ENCODE assay signal across 25 mouse cellular contexts in genomic region chr1:154474156-154474555, GRCm38 (mm10).
DNase-seq lines count a peak whose midpoint lies in the region; ATAC-seq and TF ChIP-seq lines count a peak whose summit lies in the region.
"Had no signal": no experiment of that assay in that cellular context is flagged by ENCODE, and none has a peak within 500 bp of the region (broad histone marks: within the 10 kb centered on the region; RNA-seq: fewer than 3 reads in every experiment).

No protein-coding gene starts in this region.

- TF ChIP-seq RAD21 in CH12.LX (IDR thresholded peaks at IDR 0.05; ENCODE audit: low read depth, low read length), result no peak

- WGBS in midbrain, embryonic 14.5 days, result 83% methylated on average over 4 of the region's 4 CpGs

- no peak for ATAC-seq in midbrain, embryonic 14.5 days (ENCODE audit: low FRiP score, low TSS enrichment)
- ATAC-seq: activated CD4-positive, CD25-positive, alpha-beta regulatory T cell, adult 4 months; forebrain, embryonic 14.5 days; forebrain, embryonic 16.5 days; Patski had no signal

- H3K4me2 ChIP-seq in CH12.LX (ENCODE audit: insufficient read depth, low read depth, poor library complexity, severe bottlenecking), result no peak overlapping the region
- H3K4me2 ChIP-seq in midbrain, embryonic 14.5 days (ENCODE audit: low read length), result no peak overlapping the region
- H3K4me2 ChIP-seq: embryonic facial prominence, embryonic 13.5 days; embryonic facial prominence, embryonic 15.5 days; forebrain, embryonic 12.5 days had no signal

- H3K4me1 ChIP-seq in CH12.LX (ENCODE audit: control insufficient read depth in 1 of 2, insufficient read depth in 2 of 2), result peaks cover 12 to 23% of the 10 kb centered on the region in 2 experiments
- no peaks in the 10 kb centered on the region for H3K4me1 ChIP-seq in midbrain, embryonic 14.5 days (ENCODE audit: control insufficient read depth, insufficient read depth, low read length)
- H3K4me1 ChIP-seq: embryonic facial prominence, embryonic 13.5 days; embryonic facial prominence, embryonic 15.5 days; forebrain, embryonic 10.5 days; forebrain, embryonic 12.5 days had no signal

- peaks cover 5 to 55% of the 10 kb centered on the region in 2 experiments for H3K36me3 ChIP-seq in CH12.LX (replicated peaks in 1 of 2; ENCODE audit: control insufficient read depth in 1 of 2, insufficient read depth in 1 of 2, low read length in 1 of 2)
- H3K36me3 ChIP-seq in midbrain, embryonic 14.5 days (ENCODE audit: control insufficient read depth, insufficient read depth, low read length), result peaks cover 10% of the 10 kb centered on the region
- H3K36me3 ChIP-seq: embryonic facial prominence, embryonic 13.5 days; embryonic facial prominence, embryonic 15.5 days; forebrain, embryonic 10.5 days; forebrain, embryonic 12.5 days; G1E had no signal

- no peak overlapping the region for H3K4me3 ChIP-seq in CH12.LX (replicated peaks in 1 of 3; ENCODE audit: low read depth in 2 of 3, low read length in 2 of 3, poor library complexity in 1 of 3)
- no peak overlapping the region for H3K4me3 ChIP-seq in midbrain, embryonic 14.5 days (replicated peaks; ENCODE audit: low read depth, low read length)
- H3K4me3 ChIP-seq: embryonic facial prominence, embryonic 13.5 days; embryonic facial prominence, embryonic 15.5 days; erythroblast, embryonic 14.5 days; forebrain, embryonic 10.5 days; forebrain, embryonic 12.5 days had no signal

- no peak for TF ChIP-seq EP300 in CH12.LX (IDR thresholded peaks at IDR 0.05; ENCODE audit: low read length)

- no peak overlapping the region for H3K9ac ChIP-seq in CH12.LX (ENCODE audit: insufficient read depth, low read depth)
- no peak overlapping the region for H3K9ac ChIP-seq in midbrain, embryonic 14.5 days (replicated peaks; ENCODE audit: low read length)
- H3K9ac ChIP-seq: embryonic facial prominence, embryonic 13.5 days; embryonic facial prominence, embryonic 15.5 days; forebrain, embryonic 12.5 days had no signal

- DNase-seq in adrenal gland, adult 2 months, result peak; percentile 27
- no peak for DNase-seq in adrenal gland, adult 18-20 months (ENCODE audit: low spot score in 2 of 2)
- peak; percentile 69 for DNase-seq in heart, adult 11 months
- DNase-seq in heart, adult 9 months (ENCODE audit: low spot score in 2 of 2), result no peak
- peak; percentile 18 for DNase-seq in CH12.LX (ENCODE audit: extremely low read depth)
- DNase-seq in adrenal gland, postnatal 10 days, result peak; percentile 13
- DNase-seq in midbrain, embryonic 14.5 days, result no peak
- no peak for DNase-seq in spleen, postnatal 14 days (ENCODE audit: low spot score in 2 of 2)
- DNase-seq: cerebellum, adult 11 months; cerebellum, adult 18-20 months; cerebellum, adult 8-10 months; cerebellum, adult 9-11 months; cerebellum, postnatal 14 days; cerebellum, postnatal 36 days; embryo, embryonic 11 days had no signal

- H3K27me3 ChIP-seq in CH12.LX (replicated peaks), result no peaks in the 10 kb centered on the region
- no peaks in the 10 kb centered on the region for H3K27me3 ChIP-seq in midbrain, embryonic 14.5 days (ENCODE audit: control insufficient read depth, insufficient read depth, low read length)
- H3K27me3 ChIP-seq: embryonic facial prominence, embryonic 13.5 days; embryonic facial prominence, embryonic 15.5 days; forebrain, embryonic 12.5 days had no signal

- no peaks in the 10 kb centered on the region for H3K79me2 ChIP-seq in CH12.LX (replicated peaks; ENCODE audit: control insufficient read depth, extremely low read depth, insufficient read depth, poor library complexity, severe bottlenecking)

- no peak overlapping the region for H3K27ac ChIP-seq in CH12.LX (ENCODE audit: insufficient read depth, low read depth)
- no peak overlapping the region for H3K27ac ChIP-seq in midbrain, embryonic 14.5 days (replicated peaks; ENCODE audit: low read depth, low read length)
- H3K27ac ChIP-seq: embryonic facial prominence, embryonic 13.5 days; embryonic facial prominence, embryonic 15.5 days; forebrain, embryonic 10.5 days; forebrain, embryonic 12.5 days had no signal

- no peak for TF ChIP-seq CTCF in CH12.LX (conservative IDR thresholded peaks at IDR 0.05 in 1 of 2, IDR thresholded peaks at IDR 0.05 in 1 of 2; ENCODE audit: low read depth in 2 of 2, low read length in 2 of 2)

- dilution Hi-C loops in CH12.LX (cut with MboI; ENCODE audit: extremely low pct_ligation_motif_present, extremely low pct_unique_long_range_greater_than_20kb, low sequenced_read_pairs), result no loop called here

- TF ChIP-seq POLR2A in CH12.LX (IDR thresholded peaks at IDR 0.05; ENCODE audit: low read depth, low read length), result no peak

- in situ Hi-C loops in CH12.LX (cut with MboI; ENCODE audit: low pct_ligation_motif_present, low pct_unique_long_range_greater_than_20kb, low sequenced_read_pairs), result no loop called here

- no peaks in the 10 kb centered on the region for H3K9me3 ChIP-seq in CH12.LX (replicated peaks; ENCODE audit: low read length)
- H3K9me3 ChIP-seq in midbrain, embryonic 14.5 days (ENCODE audit: control insufficient read depth, low read length), result no peaks in the 10 kb centered on the region
- H3K9me3 ChIP-seq: embryonic facial prominence, embryonic 13.5 days; embryonic facial prominence, embryonic 15.5 days; forebrain, embryonic 10.5 days; forebrain, embryonic 12.5 days had no signal

TF ChIP-seq in CH12.LX, 34 proteins besides CTCF, POLR2A, EP300 and RAD21:
- TF ChIP-seq POLR2AphosphoS2 (IDR thresholded peaks at IDR 0.05; ENCODE audit: low read depth, low read length) (no peak), GABPA (IDR thresholded peaks at IDR 0.05; ENCODE audit: insufficient replicate concordance, low read depth, low read length) (no peak), ZMIZ1 (IDR thresholded peaks at IDR 0.05; ENCODE audit: low read depth, low read length) (no peak), HCFC1 (IDR thresholded peaks at IDR 0.05; ENCODE audit: low read depth, low read length) (no peak), JUN (IDR thresholded peaks at IDR 0.05; ENCODE audit: insufficient read depth, low read depth, low read length) (no peak), CHD2 (IDR thresholded peaks at IDR 0.05; ENCODE audit: low read length) (no peak), MXI1 (IDR thresholded peaks at IDR 0.05; ENCODE audit: low read depth, low read length) (no peak), USF1 (IDR thresholded peaks at IDR 0.05; ENCODE audit: low read depth, low read length) (no peak), ETS1 (conservative IDR thresholded peaks at IDR 0.05; ENCODE audit: low read depth, low read length) (no peak), KAT2A (IDR thresholded peaks at IDR 0.05; ENCODE audit: insufficient replicate concordance, low read length) (no peak), MYC (IDR thresholded peaks at IDR 0.05; ENCODE audit: low read depth, low read length) (no peak), BHLHE40 (IDR thresholded peaks at IDR 0.05; ENCODE audit: low read depth, low read length) (no peak), JUND (conservative IDR thresholded peaks at IDR 0.05; ENCODE audit: low read depth, low read length) (no peak), IRF4 (IDR thresholded peaks at IDR 0.05; ENCODE audit: low read depth, low read length) (no peak), CHD1 (IDR thresholded peaks at IDR 0.05; ENCODE audit: low read depth, low read length) (no peak)
TF ChIP-seq in CH12.LX: peak in this region for 0.

Comparison
In these comparisons a context has a peak if more than half of its experiments do, and no peak if none do; other contexts are left out.
1. DNase-seq: peak in adrenal gland, adult 2 months (single experiment), heart, adult 11 months (single experiment), CH12.LX (single experiment) and adrenal gland, postnatal 10 days (single experiment); none in adrenal gland, adult 18-20 months (0 of 2), heart, adult 9 months (0 of 2), midbrain, embryonic 14.5 days (single experiment) and spleen, postnatal 14 days (0 of 2).